ENCODE assay signal across 7 mouse cellular contexts in genomic region chr10:12868189-12869028, GRCm38 (mm10). TPM values are rescaled to one million over a fixed set of nuclear protein-coding genes. Genes with fewer than 3 reads are reported as not detected.
DNase-seq lines count a peak whose midpoint lies in the region; ATAC-seq lines count a peak whose summit lies in the region.

No protein-coding gene starts in this region.

- no peaks in the 10 kb centered on the region for H3K9me3 ChIP-seq in forebrain, embryonic 11.5 days (ENCODE audit: control insufficient read depth, low read length)
- no peaks in the 10 kb centered on the region for H3K9me3 ChIP-seq in limb, embryonic 10.5 days (replicated peaks)
- no peaks in the 10 kb centered on the region for H3K9me3 ChIP-seq in midbrain, embryonic 11.5 days (ENCODE audit: control insufficient read depth, low read length)

- peak overlapping the region; percentile 57; the same call in 1 of the 2 replicates for H3K27ac ChIP-seq in forebrain, embryonic 11.5 days (ENCODE audit: low read depth, low read length)
- peak overlapping the region; percentile 99 for H3K27ac ChIP-seq in limb, embryonic 10.5 days
- H3K27ac ChIP-seq in midbrain, embryonic 11.5 days (ENCODE audit: low read depth, low read length): peak overlapping the region; percentile 68; the same call in 1 of the 2 replicates

- H3K4me1 ChIP-seq in forebrain, embryonic 11.5 days (replicated peaks; ENCODE audit: control insufficient read depth, insufficient read depth, low read length): no peaks in the 10 kb centered on the region; the same call in 1 of the 2 replicates
- H3K4me1 ChIP-seq in limb, embryonic 10.5 days: peaks cover 23% of the 10 kb centered on the region
- H3K4me1 ChIP-seq in midbrain, embryonic 11.5 days (ENCODE audit: control insufficient read depth, insufficient read depth, low read length): peaks cover 10% of the 10 kb centered on the region; the same call in 1 of the 2 replicates

- H3K9ac ChIP-seq in forebrain, embryonic 11.5 days (ENCODE audit: low read length): peak overlapping the region; percentile 87
- H3K9ac ChIP-seq in midbrain, embryonic 11.5 days (ENCODE audit: low read length): peak overlapping the region; percentile 87

- peak overlapping the region; percentile 70 for H3K4me3 ChIP-seq in forebrain, embryonic 11.5 days (ENCODE audit: low read depth, low read length)
- H3K4me3 ChIP-seq in limb, embryonic 10.5 days: peak overlapping the region; percentile 83
- peak overlapping the region; percentile 72 for H3K4me3 ChIP-seq in midbrain, embryonic 11.5 days (ENCODE audit: low read depth, low read length)

- intact Hi-C loops in heart, postnatal 25 days (cut with DNase I): loop anchor here (2.0 to 5.0 kb wide), 5 partner anchors 36 to 176 kb away; no protein-coding TSS in a partner anchor

- WGBS in forebrain, embryonic 11.5 days: under 1% methylated on average over 41 of the region's 41 CpGs
- WGBS in limb, embryonic 10.5 days: under 1% methylated on average over 41 of the region's 41 CpGs
- under 1% methylated on average over 41 of the region's 41 CpGs for WGBS in midbrain, embryonic 11.5 days

- H3K27me3 ChIP-seq in forebrain, embryonic 11.5 days (ENCODE audit: control insufficient read depth, insufficient read depth, low read length): no peaks in the 10 kb centered on the region
- 0 out of 2 replicates have a peak, but pooled peaks cover 3% of the 10 kb centered on the region for H3K27me3 ChIP-seq in limb, embryonic 10.5 days (ENCODE audit: low read depth, poor library complexity, severe bottlenecking)
- no peaks in the 10 kb centered on the region for H3K27me3 ChIP-seq in midbrain, embryonic 11.5 days (ENCODE audit: control insufficient read depth, insufficient read depth, low read length)

- H3K36me3 ChIP-seq in forebrain, embryonic 11.5 days (ENCODE audit: control insufficient read depth, insufficient read depth, low read length): no peaks in the 10 kb centered on the region
- no peaks in the 10 kb centered on the region for H3K36me3 ChIP-seq in limb, embryonic 10.5 days
- no peaks in the 10 kb centered on the region for H3K36me3 ChIP-seq in midbrain, embryonic 11.5 days (ENCODE audit: control insufficient read depth, insufficient read depth, low read length)

- ATAC-seq in forebrain, embryonic 11.5 days (replicated peaks; ENCODE audit: low FRiP score): peak; percentile 69
- ATAC-seq in midbrain, embryonic 11.5 days (ENCODE audit: low FRiP score): peak; percentile 75

- DNase-seq in Muller cell, postnatal 12 days (ENCODE audit: inconsistent ontology term): peak; percentile 97
- DNase-seq in c-Kit-positive CD71-positive TER-119-negative erythroid progenitor cells, embryonic 14.5 days (ENCODE audit: low read depth): peak; percentile 57
- peak; percentile 88 for DNase-seq in forebrain, embryonic 11.5 days (ENCODE audit: low spot score)
- peak; percentile 65 for DNase-seq in heart, postnatal 25 days (ENCODE audit: low spot score)
- peak; percentile 83 for DNase-seq in limb, embryonic 10.5 days (ENCODE audit: low spot score)
- DNase-seq in midbrain, embryonic 11.5 days (ENCODE audit: low spot score, missing footprints): peak; percentile 97
- DNase-seq in spleen, postnatal 14 days (ENCODE audit: low spot score in 2 of 2): peak; percentile 40 to 64

- peak overlapping the region; percentile 95 for H3K4me2 ChIP-seq in forebrain, embryonic 11.5 days (ENCODE audit: low read depth, low read length, severe bottlenecking)
- peak overlapping the region; percentile 75 for H3K4me2 ChIP-seq in midbrain, embryonic 11.5 days

RNA-seq across cellular contexts. Expression of gene Utrn, which starts 0.8 kb away (rescaled TPM):
- polyA plus RNA-seq in forebrain, embryonic 11.5 days (2014; fragmentation: Nextera tagmentation; extraction: Ambion mirVana): 44.3 and 49.7 TPM in 2 replicates
- 10 to 100 TPM; 67.1 to 69.4 TPM for total RNA-seq in heart, postnatal 25 days (2021)
- polyA plus RNA-seq in limb, embryonic 10.5 days (2016; fragmentation: Nextera tagmentation; extraction: Ambion mirVana): 40.2 and 49.0 TPM in 2 replicates
- 29.1 and 31.4 TPM in 2 replicates for polyA plus RNA-seq in midbrain, embryonic 11.5 days (2014; fragmentation: Nextera tagmentation; extraction: Ambion mirVana)

Comparison
In these comparisons a context has a peak if more than half of its experiments do, and no peak if none do; other contexts are left out.
1. Peak in every context shown above with its lines: DNase-seq, ATAC-seq, H3K4me3 ChIP-seq and H3K27ac ChIP-seq.